Mouse (Mus musculus) limb, embryonic 13.5 days (tissue): ENCODE results near the gene Bmp3. TPM values are rescaled to one million over a fixed set of nuclear protein-coding genes. Genes with fewer than 3 reads are reported as not detected.
A peak's percentile ranks its signal among the peaks of the same experiment; 100 is the strongest.

Experiments
- ATAC-seq: fragments of 200-750 bp; cut with Nextera tagmentation; 2 replicates; pipeline ENCODE4 v1.8.0; 2017; ENCODE audit warnings: low read depth, moderate number of reproducible peaks, moderate TSS enrichment; ENCODE audit not compliant: low FRiP score
- H3K27ac ChIP-seq: fragments of 300-500 bp; sonication (generic); 2 replicates; pipeline ENCODE4 v1.5.1; 2015; ENCODE audit warnings: inconsistent platforms, mild to moderate bottlenecking, moderate library complexity
- H3K27me3 ChIP-seq: fragments of 300-500 bp; sonication (generic); 2 replicates; pipeline ENCODE4 v1.6.1; 2015; ENCODE audit warnings: mild to moderate bottlenecking, inconsistent platforms
- H3K36me3 ChIP-seq: fragments of 300-500 bp; sonication (generic); 2 replicates; pipeline ENCODE4 v1.6.1; 2015; ENCODE audit warnings: inconsistent platforms, mild to moderate bottlenecking, moderate library complexity
- H3K4me1 ChIP-seq: fragments of 300-500 bp; sonication (generic); 2 replicates; pipeline ENCODE4 v1.6.1; 2015; ENCODE audit warnings: inconsistent platforms
- H3K4me2 ChIP-seq: fragments of 300-500 bp; sonication (generic); replicated peaks from 2 replicates; pipeline ENCODE4 v1.6.1; 2015; ENCODE audit warnings: inconsistent platforms, mild to moderate bottlenecking, moderate library complexity
- H3K4me3 ChIP-seq: fragments of 300-500 bp; sonication (generic); 2 replicates; pipeline ENCODE4 v1.5.1; 2015; ENCODE audit warnings: moderate library complexity, mild to moderate bottlenecking, inconsistent platforms
- H3K9ac ChIP-seq: fragments of 300-500 bp; sonication (generic); 2 replicates; pipeline ENCODE4 v1.6.1; 2015; ENCODE audit warnings: mild to moderate bottlenecking, inconsistent platforms
- H3K9me3 ChIP-seq: fragments of 300-500 bp; sonication (generic); 2 replicates; pipeline ENCODE4 v1.6.1; 2016; ENCODE audit warnings: inconsistent platforms
- WGBS: fragments of 180-500 bp; shearing (Covaris S2); methylation state at CpG from one replicate; pipeline ENCODE4 v1.1.7; 2015; 5-methylcytosine and 5-hydroxymethylcytosine counted together
- polyA plus RNA-seq: library from polyadenylated mRNA; unstranded; fragments of >200 nt; fragmentation: Nextera tagmentation; extraction: Ambion mirVana; gene quantifications from 2 replicates; pipeline ENCODE4 v1.2.1, GENCODE M21; 2015

Bmp3 gene
- polyA plus RNA-seq, result 3.0 and 3.3 TPM in 2 replicates

GRCm38 (mm10) chr5:98854264-98854626, at the start of gene Bmp3:
Bmp3 (plus strand) TSS chr5:98854415.
- Histone ChIP-seq H3K4me2 (peak within 1 kb of the TSS; percentile 99), H3K4me3 (peak within 1 kb of the TSS; percentile 62), H3K36me3 (no peaks in the 10 kb centered on the region), H3K9ac (peak within 1 kb of the TSS; percentile 70), H3K9me3 (no peaks in the 10 kb centered on the region), H3K27me3 (peaks cover 58% of the 10 kb centered on the region), H3K4me1 (peaks cover 14% of the 10 kb centered on the region), H3K27ac (no peak within 1 kb of the TSS)
- WGBS, result 2% methylated on average over 10 of the region's 10 CpGs
- no peak for ATAC-seq

GRCm38 (mm10) chr5:98804761-98805160, 49.5 kb upstream of the Bmp3 start:
- no peaks in the 10 kb centered on the region for H3K36me3 ChIP-seq
- no peak overlapping the region for H3K9ac ChIP-seq
- H3K4me1 ChIP-seq, result no peaks in the 10 kb centered on the region
- no peak overlapping the region for H3K4me3 ChIP-seq
- no peak overlapping the region for H3K27ac ChIP-seq
- H3K27me3 ChIP-seq, result no peaks in the 10 kb centered on the region
- H3K4me2 ChIP-seq, result no peak overlapping the region
- WGBS, result 88% methylated on average over 6 of the region's 6 CpGs
- no peak for ATAC-seq
- H3K9me3 ChIP-seq, result no peaks in the 10 kb centered on the region

GRCm38 (mm10) chr5:98806492-98806891, 47.7 kb upstream of the Bmp3 start:
- Histone ChIP-seq H3K27me3 (no peaks in the 10 kb centered on the region), H3K27ac (no peak overlapping the region), H3K9ac (no peak overlapping the region), H3K9me3 (no peaks in the 10 kb centered on the region), H3K4me1 (no peaks in the 10 kb centered on the region), H3K4me3 (no peak overlapping the region), H3K36me3 (no peaks in the 10 kb centered on the region), H3K4me2 (no peak overlapping the region)
- 94% methylated on average over 4 of the region's 4 CpGs for WGBS
- ATAC-seq, result no peak

- H3K9ac ChIP-seq, result no peak overlapping the region
- H3K4me1 ChIP-seq, result no peaks in the 10 kb centered on the region
- H3K4me3 ChIP-seq, result no peak overlapping the region
- no peaks in the 10 kb centered on the region for H3K36me3 ChIP-seq
- no peak overlapping the region for H3K27ac ChIP-seq
- H3K4me2 ChIP-seq, result no peak overlapping the region
- WGBS, result 76% methylated on average over 7 of the region's 7 CpGs
- H3K9me3 ChIP-seq, result no peaks in the 10 kb centered on the region
- no peaks in the 10 kb centered on the region for H3K27me3 ChIP-seq
- ATAC-seq, result no peak
These were observed 47.2 kb upstream of the Bmp3 start for GRCm38 (mm10) chr5:98807022-98807421.

GRCm38 (mm10) chr5:98807953-98808352, 46.3 kb upstream of the Bmp3 start:
- Histone ChIP-seq H3K4me3 (no peak overlapping the region), H3K27me3 (no peaks in the 10 kb centered on the region), H3K4me2 (no peak overlapping the region), H3K27ac (no peak overlapping the region), H3K9me3 (peaks cover 3% of the 10 kb centered on the region; the same call in 1 of the 2 replicates), H3K9ac (no peak overlapping the region), H3K4me1 (no peaks in the 10 kb centered on the region), H3K36me3 (no peaks in the 10 kb centered on the region)
- WGBS, result 49% methylated on average over 9 of the region's 9 CpGs
- no peak for ATAC-seq

GRCm38 (mm10) chr5:98812380-98812779, 41.8 kb upstream of the Bmp3 start:
- no peak for ATAC-seq
- H3K9ac ChIP-seq, result no peak overlapping the region
- H3K4me3 ChIP-seq, result no peak overlapping the region
- 95% methylated on average over 1 of the region's 1 CpGs for WGBS
- H3K4me1 ChIP-seq, result no peaks in the 10 kb centered on the region
- no peaks in the 10 kb centered on the region for H3K36me3 ChIP-seq
- H3K4me2 ChIP-seq, result no peak overlapping the region
- peaks cover 5% of the 10 kb centered on the region; the same call in 1 of the 2 replicates for H3K9me3 ChIP-seq
- H3K27ac ChIP-seq, result no peak overlapping the region
- no peaks in the 10 kb centered on the region for H3K27me3 ChIP-seq

- H3K27ac ChIP-seq, result no peak overlapping the region
- H3K9me3 ChIP-seq, result peaks cover 5% of the 10 kb centered on the region; the same call in 1 of the 2 replicates
- no peaks in the 10 kb centered on the region for H3K36me3 ChIP-seq
- H3K4me1 ChIP-seq, result no peaks in the 10 kb centered on the region
- H3K9ac ChIP-seq, result no peak overlapping the region
- 95% methylated on average over 1 of the region's 1 CpGs for WGBS
- ATAC-seq, result no peak
- no peak overlapping the region for H3K4me3 ChIP-seq
- H3K4me2 ChIP-seq, result no peak overlapping the region
- no peaks in the 10 kb centered on the region for H3K27me3 ChIP-seq
These were observed 38.9 kb upstream of the Bmp3 start for GRCm38 (mm10) chr5:98815269-98815668.

- H3K36me3 ChIP-seq, result no peaks in the 10 kb centered on the region
- no peak overlapping the region for H3K9ac ChIP-seq
- H3K4me1 ChIP-seq, result no peaks in the 10 kb centered on the region
- WGBS, result 84% methylated on average over 9 of the region's 9 CpGs
- H3K9me3 ChIP-seq, result no peaks in the 10 kb centered on the region
- no peak for ATAC-seq
- no peak overlapping the region for H3K4me3 ChIP-seq
- no peak overlapping the region for H3K4me2 ChIP-seq
- H3K27me3 ChIP-seq, result no peaks in the 10 kb centered on the region
- H3K27ac ChIP-seq, result no peak overlapping the region
These were observed 20.5 kb upstream of the Bmp3 start for GRCm38 (mm10) chr5:98833760-98834159.

GRCm38 (mm10) chr5:98834300-98834699, 19.9 kb upstream of the Bmp3 start:
- H3K27ac ChIP-seq, result no peak overlapping the region
- H3K27me3 ChIP-seq, result no peaks in the 10 kb centered on the region
- no peak overlapping the region for H3K9ac ChIP-seq
- H3K9me3 ChIP-seq, result no peaks in the 10 kb centered on the region
- H3K4me3 ChIP-seq, result no peak overlapping the region
- 93% methylated on average over 6 of the region's 6 CpGs for WGBS
- no peaks in the 10 kb centered on the region for H3K4me1 ChIP-seq
- H3K36me3 ChIP-seq, result no peaks in the 10 kb centered on the region
- H3K4me2 ChIP-seq, result no peak overlapping the region
- ATAC-seq, result no peak

- Histone ChIP-seq H3K27me3 (0 out of 2 replicates have a peak, but pooled peaks cover 10% of the 10 kb centered on the region), H3K4me3 (no peak overlapping the region), H3K36me3 (no peaks in the 10 kb centered on the region), H3K4me2 (no peak overlapping the region), H3K27ac (no peak overlapping the region), H3K9ac (no peak overlapping the region), H3K4me1 (no peaks in the 10 kb centered on the region), H3K9me3 (no peaks in the 10 kb centered on the region)
- ATAC-seq, result no peak
- WGBS, result 57% methylated on average over 7 of the region's 7 CpGs
These were observed 11.5 kb upstream of the Bmp3 start for GRCm38 (mm10) chr5:98842600-98843310.

GRCm38 (mm10) chr5:98844664-98845063, 9.6 kb upstream of the Bmp3 start:
- H3K9ac ChIP-seq, result no peak overlapping the region
- no peak overlapping the region for H3K27ac ChIP-seq
- no peaks in the 10 kb centered on the region for H3K4me1 ChIP-seq
- H3K4me2 ChIP-seq, result no peak overlapping the region
- H3K9me3 ChIP-seq, result no peaks in the 10 kb centered on the region
- no peak overlapping the region for H3K4me3 ChIP-seq
- H3K36me3 ChIP-seq, result no peaks in the 10 kb centered on the region
- 73% methylated on average over 1 of the region's 1 CpGs for WGBS
- 0 out of 2 replicates have a peak, but pooled peaks cover 10% of the 10 kb centered on the region for H3K27me3 ChIP-seq
- ATAC-seq, result no peak

GRCm38 (mm10) chr5:98854627-98855564, 681 bp downstream of the Bmp3 start:
- H3K4me3 ChIP-seq, result peak overlapping the region; percentile 62
- peaks cover 58% of the 10 kb centered on the region for H3K27me3 ChIP-seq
- peaks cover 14% of the 10 kb centered on the region for H3K4me1 ChIP-seq
- no peaks in the 10 kb centered on the region for H3K9me3 ChIP-seq
- H3K27ac ChIP-seq, result no peak overlapping the region
- ATAC-seq, result peak; percentile 69
- peak overlapping the region; percentile 70 for H3K9ac ChIP-seq
- WGBS, result under 1% methylated on average over 74 of the region's 75 CpGs
- no peaks in the 10 kb centered on the region for H3K36me3 ChIP-seq
- peak overlapping the region; percentile 99 for H3K4me2 ChIP-seq
